Mouse (Mus musculus) heart, embryonic 12.5 days (tissue): ENCODE results near the gene Slc24a3. TPM values are rescaled to one million over a fixed set of nuclear protein-coding genes. Genes with fewer than 3 reads are reported as not detected.

Source experiments
- ATAC-seq: fragments of 200-750 bp; cut with Nextera tagmentation; 2 replicates; pipeline ENCODE4 v1.8.0; 2017; ENCODE audit warnings: moderate TSS enrichment, moderate library complexity; ENCODE audit not compliant: insufficient number of reproducible peaks, low FRiP score
- H3K27ac ChIP-seq: fragments of 300-500 bp; sonication (generic); 2 replicates; pipeline ENCODE4 v1.5.1; 2016; ENCODE audit warnings: mild to moderate bottlenecking, moderate library complexity; ENCODE audit not compliant: poor library complexity, severe bottlenecking
- H3K27me3 ChIP-seq: fragments of 300-500 bp; sonication (generic); replicated peaks from 2 replicates; pipeline ENCODE4 v1.6.1; 2016; ENCODE audit warnings: mild to moderate bottlenecking, moderate library complexity
- H3K36me3 ChIP-seq: fragments of 300-500 bp; sonication (generic); 2 replicates; pipeline ENCODE4 v1.6.1; 2016; ENCODE audit warnings: mild to moderate bottlenecking, moderate library complexity
- H3K4me1 ChIP-seq: fragments of 300-500 bp; sonication (generic); replicated peaks from 2 replicates; pipeline ENCODE4 v1.6.1; 2016; ENCODE audit warnings: mild to moderate bottlenecking
- H3K4me2 ChIP-seq: fragments of 300-500 bp; sonication (generic); 2 replicates; pipeline ENCODE4 v1.6.1; 2016; ENCODE audit warnings: mild to moderate bottlenecking, moderate library complexity
- H3K4me3 ChIP-seq: fragments of 300-500 bp; sonication (generic); 2 replicates; pipeline ENCODE4 v1.5.1; 2016; ENCODE audit warnings: mild to moderate bottlenecking
- H3K9ac ChIP-seq: fragments of 300-500 bp; sonication (generic); 2 replicates; pipeline ENCODE4 v1.6.1; 2016; ENCODE audit warnings: mild to moderate bottlenecking, moderate library complexity
- H3K9me3 ChIP-seq: fragments of 300-500 bp; sonication (generic); replicated peaks from 2 replicates; pipeline ENCODE4 v1.6.1; 2016; ENCODE audit warnings: mild to moderate bottlenecking, moderate library complexity
- WGBS: fragments of 180-500 bp; shearing (Covaris S2); methylation state at CpG from one replicate; pipeline ENCODE4 v1.1.7; 2016; 5-methylcytosine and 5-hydroxymethylcytosine counted together
- polyA plus RNA-seq: library from polyadenylated mRNA; unstranded; fragments of >200 nt; fragmentation: Nextera tagmentation; extraction: Ambion mirVana; gene quantifications from 2 replicates; pipeline ENCODE4 v1.2.1, GENCODE M21; 2016

Gene Slc24a3
- polyA plus RNA-seq, 1 experiment from 2014 or later = 2.9 TPM

DNA sequence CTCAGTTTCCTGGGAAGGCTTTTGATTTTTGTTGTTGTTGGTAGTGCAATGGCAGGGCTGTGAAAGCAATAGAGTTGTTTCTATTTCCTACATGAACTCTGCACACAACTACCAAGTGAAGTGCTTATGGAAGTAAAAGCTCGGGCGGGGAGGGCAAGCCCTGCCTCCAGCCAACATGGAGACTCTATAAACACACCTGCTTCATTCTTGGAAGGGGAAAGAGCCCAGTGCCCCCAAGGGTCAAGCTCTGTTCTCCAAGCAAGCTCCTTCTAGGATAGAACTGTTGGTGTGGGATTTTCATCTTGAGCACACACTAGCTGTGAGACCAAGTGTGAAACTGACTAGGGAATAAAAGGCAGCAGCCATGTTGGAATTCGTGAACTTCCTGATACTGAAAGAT is 2.5 kb upstream of the Slc24a3 start:
- no peak overlapping the region for H3K9ac ChIP-seq
- peaks cover 5% of the 10 kb centered on the region; the same call in 1 of the 2 replicates for H3K27me3 ChIP-seq
- H3K36me3 ChIP-seq = no peaks in the 10 kb centered on the region
- no peak overlapping the region for H3K27ac ChIP-seq
- no peaks in the 10 kb centered on the region for H3K9me3 ChIP-seq
- H3K4me3 ChIP-seq = no peak overlapping the region
- ATAC-seq = no peak
- H3K4me2 ChIP-seq = no peak overlapping the region
- 85% methylated on average over 3 of the region's 3 CpGs for WGBS
- peaks cover 6% of the 10 kb centered on the region for H3K4me1 ChIP-seq

DNA sequence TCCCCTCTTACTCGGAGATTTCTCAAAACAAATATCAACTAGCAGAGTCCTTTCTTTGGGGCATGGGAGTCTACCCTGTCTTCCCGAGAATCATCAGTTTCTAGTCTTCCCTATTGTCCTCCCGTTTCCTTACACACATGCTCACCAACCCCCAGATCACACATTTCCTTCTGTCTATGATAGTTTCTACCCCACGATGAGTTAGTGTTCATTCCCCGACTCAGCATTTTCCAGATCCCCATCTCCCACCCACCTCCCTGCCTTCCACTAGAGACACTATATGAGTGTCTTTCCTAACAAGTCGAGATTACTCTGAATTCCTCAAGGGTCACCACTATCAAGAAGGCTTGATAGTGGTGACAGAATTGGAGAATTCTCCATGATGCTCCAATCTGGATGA is 1.7 kb upstream of the Slc24a3 start:
- Histone ChIP-seq H3K4me3 (no peak overlapping the region), H3K9ac (no peak overlapping the region)
- 59% methylated on average over 6 of the region's 6 CpGs for WGBS

DNA sequence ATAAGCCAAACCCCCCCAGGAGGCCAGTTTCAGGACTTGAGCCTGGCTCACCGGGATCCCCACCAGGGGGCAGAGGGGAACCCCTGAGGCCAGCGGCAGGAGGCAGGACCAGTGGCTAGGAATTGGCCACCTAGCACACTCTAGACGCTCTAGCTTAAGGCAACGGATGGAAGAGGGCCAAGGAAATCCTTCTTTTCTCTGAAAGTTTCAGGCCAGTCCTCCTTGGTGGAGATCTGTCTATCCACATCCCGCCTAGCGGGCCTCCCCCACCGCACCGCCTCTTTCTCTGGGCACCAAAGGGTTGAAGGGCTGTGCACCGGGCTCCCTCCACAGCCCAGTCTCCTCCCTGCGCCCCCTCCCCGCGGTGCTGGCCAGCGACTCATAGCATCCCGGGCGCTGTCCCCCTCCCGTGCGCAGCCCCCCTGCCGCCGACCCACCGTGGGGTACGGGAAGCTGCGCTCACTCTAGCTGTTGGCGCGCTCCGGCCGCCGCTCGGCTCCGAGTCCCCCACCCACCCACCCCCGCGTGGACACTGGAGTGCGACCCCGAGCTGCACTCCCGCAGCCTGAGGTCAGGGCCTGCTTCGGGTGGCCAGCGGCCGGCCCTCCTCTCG is 397 bp upstream of the Slc24a3 start:
- Histone ChIP-seq H3K9ac (peak overlapping the region; percentile 74), H3K4me3 (peak overlapping the region; percentile 72), H3K4me2 (peak overlapping the region; percentile 96), H3K27ac (peak overlapping the region; percentile 48; the same call in 1 of the 2 replicates), H3K27me3 (peaks cover 5% of the 10 kb centered on the region; the same call in 1 of the 2 replicates), H3K9me3 (no peaks in the 10 kb centered on the region), H3K36me3 (no peaks in the 10 kb centered on the region), H3K4me1 (peaks cover 6% of the 10 kb centered on the region)
- ATAC-seq = peak; percentile 69
- 3% methylated on average over 34 of the region's 38 CpGs for WGBS

More for the DNA sequence above, 1.7 kb upstream of the Slc24a3 start:
- Histone ChIP-seq H3K27ac (no peak overlapping the region), H3K27me3 (peaks cover 5% of the 10 kb centered on the region; the same call in 1 of the 2 replicates), H3K4me1 (peaks cover 6% of the 10 kb centered on the region), H3K4me2 (no peak overlapping the region), H3K9me3 (no peaks in the 10 kb centered on the region), H3K36me3 (no peaks in the 10 kb centered on the region)
- no peak for ATAC-seq

DNA sequence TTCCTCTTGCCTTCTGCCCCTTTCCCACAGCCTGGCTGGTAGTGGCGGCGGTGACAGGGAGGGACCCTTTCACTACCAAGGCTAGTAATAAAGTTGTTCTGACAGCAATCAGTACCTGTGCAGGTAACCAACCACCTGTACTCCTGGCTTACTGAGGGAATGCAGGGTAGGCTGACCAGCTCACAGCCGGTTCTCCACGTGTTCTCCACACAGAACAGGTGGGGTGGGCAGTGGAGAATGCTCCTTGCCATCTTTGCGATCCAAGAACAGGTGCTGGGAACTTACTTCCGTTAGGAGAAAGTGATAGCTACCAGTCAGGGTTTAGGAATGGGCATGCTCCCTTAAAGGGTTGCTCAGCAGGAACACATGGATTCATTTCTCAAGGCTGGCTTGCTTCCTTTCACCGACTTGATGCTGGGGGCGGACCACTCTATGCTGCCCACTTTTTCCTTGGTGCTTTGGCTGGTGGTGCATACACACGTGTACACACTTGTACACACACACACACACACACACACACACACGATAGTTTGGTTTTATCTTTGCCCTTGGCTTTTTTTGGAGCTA is 934 bp downstream of the Slc24a3 start:
- no peak for ATAC-seq
- Histone ChIP-seq H3K4me2 (peak overlapping the region; percentile 96), H3K9ac (peak overlapping the region; percentile 74), H3K4me1 (peaks cover 6% of the 10 kb centered on the region), H3K27ac (no peak overlapping the region), H3K36me3 (no peaks in the 10 kb centered on the region), H3K27me3 (peaks cover 5% of the 10 kb centered on the region; the same call in 1 of the 2 replicates), H3K4me3 (peak overlapping the region; percentile 72), H3K9me3 (no peaks in the 10 kb centered on the region)
- WGBS = 11% methylated on average over 10 of the region's 10 CpGs

DNA sequence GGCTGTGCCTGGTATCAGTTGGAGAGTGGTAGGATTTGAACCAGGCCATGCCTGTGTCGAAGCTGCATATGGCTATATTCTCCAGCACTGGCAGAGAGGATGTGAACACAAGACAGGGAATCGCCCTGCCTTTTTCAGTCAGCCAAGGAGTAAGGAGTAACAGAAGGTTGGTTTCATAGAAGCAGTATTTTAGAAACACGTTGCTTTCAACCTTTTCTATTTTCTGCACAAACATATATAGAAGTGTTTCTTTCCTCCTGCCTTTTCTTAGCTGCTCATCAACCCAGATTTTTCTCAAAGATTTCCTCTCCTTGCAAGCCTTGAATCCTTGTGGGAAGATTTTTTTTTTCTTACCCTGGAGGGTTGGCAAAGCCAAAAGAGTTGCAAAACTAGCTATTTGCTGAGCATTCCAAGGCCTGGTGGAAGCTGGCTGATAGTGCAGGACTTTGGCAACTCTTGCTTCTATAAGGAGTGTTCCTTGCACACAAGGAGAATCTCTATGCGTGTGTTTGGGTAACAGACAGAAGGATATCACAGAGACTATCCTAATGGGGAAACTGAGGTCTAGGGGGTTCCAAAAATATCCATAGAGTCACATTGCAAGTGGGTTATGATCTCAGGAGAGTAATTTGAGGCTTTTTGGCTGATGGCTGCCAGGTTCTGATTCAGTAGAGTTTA is 5.6 kb downstream of the Slc24a3 start:
- H3K36me3 ChIP-seq = no peaks in the 10 kb centered on the region
- 79% methylated on average over 4 of the region's 4 CpGs for WGBS
- no peak for ATAC-seq

DNA sequence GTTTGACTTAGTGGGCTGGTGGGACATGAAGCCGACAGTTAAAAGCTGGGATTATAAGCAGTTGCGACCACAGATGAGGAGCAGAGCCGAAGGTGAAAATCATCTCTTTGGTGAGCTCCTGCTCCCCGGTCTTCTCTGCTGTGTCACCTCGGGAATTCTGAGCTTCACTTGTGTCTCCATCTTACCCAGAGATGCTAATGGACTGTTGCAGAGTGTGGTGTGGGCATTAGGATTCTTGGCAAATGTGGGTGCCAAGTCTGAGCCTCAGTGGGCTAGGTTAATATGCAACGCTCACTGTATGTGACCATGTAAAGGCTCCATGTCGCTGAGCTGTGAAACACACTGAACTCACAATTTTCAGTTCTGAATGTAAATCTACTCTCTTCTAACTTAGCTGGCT is 7.5 kb downstream of the Slc24a3 start:
- no peak overlapping the region for H3K4me3 ChIP-seq
- H3K36me3 ChIP-seq = no peaks in the 10 kb centered on the region
- no peaks in the 10 kb centered on the region for H3K27me3 ChIP-seq
- no peak for ATAC-seq
- H3K9me3 ChIP-seq = no peaks in the 10 kb centered on the region
- H3K4me1 ChIP-seq = no peaks in the 10 kb centered on the region
- 85% methylated on average over 7 of the region's 7 CpGs for WGBS
- H3K27ac ChIP-seq = no peak overlapping the region
- H3K4me2 ChIP-seq = no peak overlapping the region
- no peak overlapping the region for H3K9ac ChIP-seq

More for the DNA sequence above, 5.6 kb downstream of the Slc24a3 start:
- H3K4me2 ChIP-seq = no peak overlapping the region
- H3K27ac ChIP-seq = no peak overlapping the region
- H3K27me3 ChIP-seq = peaks cover 5% of the 10 kb centered on the region; the same call in 1 of the 2 replicates
- peaks cover 6% of the 10 kb centered on the region for H3K4me1 ChIP-seq
- H3K9ac ChIP-seq = no peak overlapping the region
- H3K9me3 ChIP-seq = no peaks in the 10 kb centered on the region
- no peak overlapping the region for H3K4me3 ChIP-seq

DNA sequence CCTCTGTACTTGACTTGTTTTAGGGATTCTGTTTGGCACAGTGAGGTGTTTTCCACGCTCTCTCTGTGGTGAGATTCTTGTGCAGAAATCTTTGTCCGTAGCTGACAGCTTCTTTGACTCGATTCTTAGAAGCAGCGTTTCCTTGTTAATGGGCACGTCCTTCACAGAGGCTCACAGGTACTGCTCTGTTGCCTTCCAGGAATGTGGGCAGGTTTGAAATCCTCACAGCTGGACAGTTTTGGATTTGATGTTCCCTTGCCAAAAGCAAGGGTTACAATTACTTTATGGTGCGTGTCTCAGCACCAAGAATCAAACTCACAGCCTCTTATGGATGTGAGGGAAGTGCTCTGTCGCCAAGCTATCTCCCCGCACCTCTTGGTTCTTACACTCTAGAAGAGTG is 14.9 kb downstream of the Slc24a3 start:
- H3K27me3 ChIP-seq = no peaks in the 10 kb centered on the region

DNA sequence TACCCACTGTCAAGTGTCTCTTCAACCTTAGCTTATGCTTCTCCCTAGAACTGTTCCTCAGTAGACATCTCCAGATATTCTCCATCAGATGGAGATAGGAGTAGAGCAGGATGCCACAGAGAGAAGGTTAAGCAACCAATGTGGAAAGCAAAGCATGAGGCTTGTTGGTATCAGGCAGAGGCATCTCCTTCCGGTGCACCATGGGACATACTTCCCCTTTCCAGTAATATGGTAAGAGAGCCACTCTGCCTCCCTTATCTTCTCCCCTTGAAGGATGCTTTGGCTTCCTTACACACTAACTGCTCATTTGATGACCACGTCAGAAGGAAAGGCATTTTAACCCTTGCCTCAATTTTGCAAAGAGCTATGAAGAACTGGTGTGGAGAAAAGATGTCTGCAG is 21.3 kb downstream of the Slc24a3 start:
- 61% methylated on average over 2 of the region's 2 CpGs for WGBS
- Histone ChIP-seq H3K36me3 (no peaks in the 10 kb centered on the region), H3K9me3 (no peaks in the 10 kb centered on the region), H3K4me3 (no peak overlapping the region), H3K27ac (no peak overlapping the region), H3K27me3 (no peaks in the 10 kb centered on the region), H3K4me1 (no peaks in the 10 kb centered on the region), H3K9ac (no peak overlapping the region), H3K4me2 (no peak overlapping the region)
- no peak for ATAC-seq

More for the DNA sequence above, 14.9 kb downstream of the Slc24a3 start:
- Histone ChIP-seq H3K36me3 (no peaks in the 10 kb centered on the region), H3K4me1 (no peaks in the 10 kb centered on the region), H3K4me3 (no peak overlapping the region), H3K9ac (no peak overlapping the region), H3K4me2 (no peak overlapping the region), H3K9me3 (no peaks in the 10 kb centered on the region), H3K27ac (no peak overlapping the region)
- no peak for ATAC-seq
- 70% methylated on average over 8 of the region's 8 CpGs for whole genome bisulfite sequencing

DNA sequence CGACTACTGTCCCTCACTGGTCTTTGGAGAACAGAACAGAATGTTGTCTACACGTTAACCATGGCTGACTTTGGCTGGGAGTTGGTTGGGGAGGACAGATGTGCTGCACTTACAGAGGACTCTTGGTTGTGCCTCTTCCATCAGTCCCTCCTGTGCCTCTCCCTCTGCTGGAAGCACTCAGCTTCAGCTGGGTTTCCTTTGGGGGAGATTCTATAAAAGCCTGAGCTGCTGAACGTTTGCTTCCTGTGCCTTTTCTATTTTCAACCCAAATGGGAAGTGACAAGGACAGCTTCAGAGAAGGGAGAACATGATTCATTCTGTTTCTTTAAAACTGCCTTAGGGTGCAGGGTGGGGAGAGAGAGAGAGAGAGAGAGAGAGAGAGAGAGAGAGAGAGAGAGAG is 28.5 kb downstream of the Slc24a3 start:
- Histone ChIP-seq H3K27ac (no peak overlapping the region), H3K4me1 (no peaks in the 10 kb centered on the region), H3K4me2 (no peak overlapping the region), H3K9ac (no peak overlapping the region), H3K27me3 (no peaks in the 10 kb centered on the region), H3K36me3 (no peaks in the 10 kb centered on the region), H3K4me3 (no peak overlapping the region), H3K9me3 (no peaks in the 10 kb centered on the region)
- ATAC-seq = no peak
- 61% methylated on average over 3 of the region's 3 CpGs for WGBS

DNA sequence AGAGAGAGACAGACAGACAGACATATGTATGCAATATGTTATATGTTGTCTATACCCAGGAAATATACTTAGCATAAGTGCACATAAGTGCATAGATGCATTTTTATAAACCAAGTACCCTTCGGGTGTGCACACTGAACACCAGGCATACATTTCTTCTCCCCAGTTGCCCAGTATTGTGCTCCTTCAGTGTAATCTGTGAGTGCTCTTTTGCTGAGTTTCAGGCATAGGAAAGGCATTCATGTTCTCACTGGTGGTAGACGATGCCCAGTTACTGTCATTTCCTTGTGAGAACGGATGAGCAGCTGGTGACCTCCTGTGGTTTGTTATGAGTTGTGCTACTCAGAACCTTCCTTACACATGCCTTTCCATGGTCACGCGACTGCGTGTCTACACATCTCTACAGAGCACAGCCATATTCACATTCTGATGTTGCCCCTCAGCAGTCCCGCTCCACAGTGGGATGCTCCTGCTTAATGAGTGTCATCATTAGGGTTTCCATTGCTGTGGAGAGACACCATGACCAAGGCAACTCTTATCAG is 29.0 kb downstream of the Slc24a3 start:
- Histone ChIP-seq H3K9me3 (no peaks in the 10 kb centered on the region), H3K27ac (no peak overlapping the region), H3K9ac (no peak overlapping the region), H3K36me3 (no peaks in the 10 kb centered on the region), H3K4me1 (no peaks in the 10 kb centered on the region), H3K4me3 (no peak overlapping the region), H3K27me3 (no peaks in the 10 kb centered on the region), H3K4me2 (no peak overlapping the region)
- 86% methylated on average over 7 of the region's 7 CpGs for WGBS
- ATAC-seq = no peak

DNA sequence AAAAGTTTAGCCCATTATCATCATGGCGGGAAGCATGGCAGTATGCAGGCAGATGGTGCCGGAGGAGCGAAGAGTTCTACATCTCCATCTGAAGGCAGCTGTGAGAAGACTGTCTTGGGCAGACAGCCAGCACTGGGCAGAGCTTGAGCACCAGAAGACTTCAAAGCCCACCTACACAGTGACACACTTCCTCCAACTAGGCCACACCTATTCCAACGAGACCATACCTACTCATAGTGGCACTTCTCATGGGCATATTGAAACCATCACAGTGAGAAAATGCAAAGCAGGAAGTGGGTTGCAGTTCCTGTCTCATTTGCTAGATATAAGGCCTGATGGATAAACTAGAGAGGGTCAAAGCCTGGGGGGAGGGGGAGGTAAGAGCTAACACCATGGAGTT is 29.5 kb downstream of the Slc24a3 start:
- no peak overlapping the region for H3K4me3 ChIP-seq
- H3K4me2 ChIP-seq = no peak overlapping the region
- no peaks in the 10 kb centered on the region for H3K9me3 ChIP-seq
- no peak overlapping the region for H3K27ac ChIP-seq
- no peak overlapping the region for H3K9ac ChIP-seq
- no peak for ATAC-seq
- WGBS = 84% methylated on average over 4 of the region's 4 CpGs
- H3K36me3 ChIP-seq = no peaks in the 10 kb centered on the region
- H3K27me3 ChIP-seq = no peaks in the 10 kb centered on the region
- H3K4me1 ChIP-seq = no peaks in the 10 kb centered on the region
